Mouse (Mus musculus): ENCODE results near the gene Gzmd. TPM values are rescaled to one million over a fixed set of nuclear protein-coding genes. Genes with fewer than 3 reads are reported as not detected.

Gzmd gene
- polyA plus RNA-seq, 1 experiment from 2014 or later = not detected

Small RNA genes lying within 50 kb of the gene (microRNA-seq; reads per million reads assigned to microRNA genes)
- gene Mir6949 = not detected

Other genes starting within 250 kb of the Gzmd start
- 0.19 and 0.25 TPM in 2 replicates for gene Cbln3, start 248.2 kb downstream of the Gzmd start, polyA plus RNA-seq (2015; fragmentation: Nextera tagmentation; extraction: Ambion mirVana)
- gene Khnyn, start 247.7 kb downstream of the Gzmd start, polyA plus RNA-seq (2015; fragmentation: Nextera tagmentation; extraction: Ambion mirVana) = 10.5 and 11.1 TPM in 2 replicates
- 105 and 109 TPM in 2 replicates for gene Sdr39u1, start 232.3 kb downstream of the Gzmd start, polyA plus RNA-seq (2015; fragmentation: Nextera tagmentation; extraction: Ambion mirVana)
- 0.47 TPM in 1 of 2 replicates, not detected in the other for gene Cma1, start 187.9 kb downstream of the Gzmd start, polyA plus RNA-seq (2015; fragmentation: Nextera tagmentation; extraction: Ambion mirVana)
- not detected in 2 replicates for gene Cma2, start 181.6 kb downstream of the Gzmd start, polyA plus RNA-seq (2015; fragmentation: Nextera tagmentation; extraction: Ambion mirVana)
- not detected in 2 replicates for gene Mcpt1, start 114.6 kb downstream of the Gzmd start, polyA plus RNA-seq (2015; fragmentation: Nextera tagmentation; extraction: Ambion mirVana)
- not detected in 2 replicates for gene Mcpt9, start 102.1 kb downstream of the Gzmd start, polyA plus RNA-seq (2015; fragmentation: Nextera tagmentation; extraction: Ambion mirVana)
- gene Mcpt2, start 90.6 kb downstream of the Gzmd start, polyA plus RNA-seq (2015; fragmentation: Nextera tagmentation; extraction: Ambion mirVana) = not detected in 2 replicates
- gene Mcpt4, start 70.3 kb downstream of the Gzmd start, polyA plus RNA-seq (2015; fragmentation: Nextera tagmentation; extraction: Ambion mirVana) = not detected in 2 replicates
- gene Mcpt8, start 47.3 kb downstream of the Gzmd start, polyA plus RNA-seq (2015; fragmentation: Nextera tagmentation; extraction: Ambion mirVana) = not detected in 2 replicates
- not detected in 2 replicates for gene Ctsg, start 30.0 kb downstream of the Gzmd start, polyA plus RNA-seq (2015; fragmentation: Nextera tagmentation; extraction: Ambion mirVana)
- gene Gzme, start 12.0 kb downstream of the Gzmd start, polyA plus RNA-seq (2015; fragmentation: Nextera tagmentation; extraction: Ambion mirVana) = not detected in 2 replicates
- not detected in 2 replicates for gene Gzmg, start 27.0 kb upstream of the Gzmd start, polyA plus RNA-seq (2015; fragmentation: Nextera tagmentation; extraction: Ambion mirVana)
- gene Gzmn, start 42.0 kb upstream of the Gzmd start, polyA plus RNA-seq (2015; fragmentation: Nextera tagmentation; extraction: Ambion mirVana) = not detected in 2 replicates
- not detected in 2 replicates for gene Gzmf, start 78.8 kb upstream of the Gzmd start, polyA plus RNA-seq (2015; fragmentation: Nextera tagmentation; extraction: Ambion mirVana)
- gene Gzmc, start 102.0 kb upstream of the Gzmd start, polyA plus RNA-seq (2015; fragmentation: Nextera tagmentation; extraction: Ambion mirVana) = not detected in 2 replicates
- not detected in 2 replicates for gene Gzmb, start 129.7 kb upstream of the Gzmd start, polyA plus RNA-seq (2015; fragmentation: Nextera tagmentation; extraction: Ambion mirVana)
- gene Atp12a, start 232.5 kb upstream of the Gzmd start, polyA plus RNA-seq (2015; fragmentation: Nextera tagmentation; extraction: Ambion mirVana) = 0.07 and 0.15 TPM in 2 replicates

Data from neural tube, embryonic 13.5 days (tissue).